Mouse (Mus musculus) liver, adult 2 months (tissue): Measurements from ENCODE around the gene Limd1. TPM values are rescaled to one million over a fixed set of nuclear protein-coding genes. Genes with fewer than 3 reads are reported as not detected.

Experiments used
- DNase-seq: peaks from one replicate; pipeline ENCODE4 v3.0.0-alpha.2; 2011; ENCODE audit warnings: low read depth, low spot score; ENCODE audit errors: extremely low read depth
- H3K27ac ChIP-seq: fragments of 200-500 bp; replicated peaks from 2 replicates; pipeline ENCODE4 v1.5.1; 2012; ENCODE audit warnings: low read depth, mild to moderate bottlenecking, control low read depth, inconsistent platforms, low read length; ENCODE audit not compliant: insufficient read depth
- H3K27me3 ChIP-seq: fragments of 200-500 bp; 2 replicates; pipeline ENCODE4 v1.6.1; 2012; ENCODE audit warnings: mild to moderate bottlenecking, moderate library complexity, low read length, inconsistent platforms; ENCODE audit not compliant: control insufficient read depth, insufficient read depth
- H3K36me3 ChIP-seq: fragments of 200-500 bp; 2 replicates; pipeline ENCODE4 v1.6.1; 2012; ENCODE audit warnings: low read length, inconsistent platforms; ENCODE audit not compliant: control insufficient read depth, insufficient read depth
- H3K4me1 ChIP-seq: fragments of 200-500 bp; 2 replicates; pipeline ENCODE4 v1.6.1; 2011; ENCODE audit warnings: low read length; ENCODE audit not compliant: control insufficient read depth, insufficient read depth
- H3K4me3 ChIP-seq: fragments of 200-500 bp; 2 replicates; pipeline ENCODE4 v1.5.1; 2011; ENCODE audit warnings: low read depth, mild to moderate bottlenecking, control low read depth, low read length, moderate library complexity; ENCODE audit not compliant: insufficient read depth
- H3K79me2 ChIP-seq: fragments of 200-500 bp; 2 replicates; pipeline ENCODE4 v1.6.1; 2012; ENCODE audit warnings: inconsistent platforms, mild to moderate bottlenecking, low read length, moderate library complexity; ENCODE audit not compliant: control insufficient read depth, insufficient read depth
- H3K9ac ChIP-seq: fragments of 200-500 bp; 2 replicates; pipeline ENCODE4 v1.6.1; 2012; ENCODE audit warnings: low read depth, mild to moderate bottlenecking, control low read depth, inconsistent platforms, low read length
- CTCF ChIP-seq: fragments of 200-500 bp; IDR thresholded peaks from 2 replicates; pipeline ENCODE4 v1.5.1; 2011; ENCODE audit warnings: low read depth, low read length, control low read depth
- POLR2A ChIP-seq: fragments of 200-500 bp; IDR thresholded peaks from 2 replicates; pipeline ENCODE4 v1.6.1; 2011; ENCODE audit warnings: low read length, control low read depth; ENCODE audit not compliant: insufficient read depth; ENCODE audit errors: extremely low read depth
- WGBS: fragments of 180-500 bp; shearing (Covaris S2); methylation state at CpG from one replicate; pipeline ENCODE4 v1.1.7; 2018; 5-methylcytosine and 5-hydroxymethylcytosine counted together
- polyA plus RNA-seq: library from polyadenylated mRNA; depleted of rRNA; stranded (reverse); fragments of >200 nt; gene quantifications from 2 replicates; pipeline ENCODE4 v1.2.3, GENCODE M21; 2012
- total RNA-seq: library from RNA; depleted of rRNA; stranded (reverse); fragments of >200 nt; gene quantifications from 2 replicates; pipeline ENCODE4 v1.2.3, GENCODE M21; 2014

Limd1 gene
- total and polyA plus RNA-seq, 2 experiments: 19.7 to 24.6 TPM

DNA sequence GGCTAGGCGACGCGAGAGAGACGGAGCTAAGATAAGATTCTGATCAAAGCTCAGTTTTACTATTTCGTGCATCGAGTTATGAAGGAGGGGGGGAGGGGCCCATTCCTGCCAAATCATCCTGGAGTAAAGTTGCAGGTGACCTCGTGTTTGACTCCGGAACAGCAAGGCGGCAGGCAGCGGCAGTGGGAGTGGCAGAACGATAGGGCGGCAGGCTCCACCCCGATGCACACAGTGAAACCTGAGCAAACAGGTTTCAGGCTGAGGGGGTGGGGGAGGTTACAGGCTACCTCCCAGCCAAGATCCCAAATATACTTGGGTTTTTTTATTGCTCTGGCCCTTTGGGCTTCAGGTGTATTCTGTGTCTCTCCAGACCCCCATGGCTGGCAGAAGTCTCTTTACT lies 18.2 kb downstream of the Limd1 start:
- peak; percentile 67 for DNase-seq
- peaks cover 14% of the 10 kb centered on the region; the same call in 1 of the 2 replicates for H3K79me2 ChIP-seq
- TF ChIP-seq POLR2A (no peak), CTCF (no peak)
- 28% methylated on average over 13 of the region's 13 CpGs for WGBS
- 0 out of 2 replicates have a peak overlapping the region, but pooled peaks have one; percentile 48 for H3K27ac ChIP-seq
- no peak overlapping the region for H3K4me3 ChIP-seq
- no peaks in the 10 kb centered on the region for H3K36me3 ChIP-seq
- no peaks in the 10 kb centered on the region for H3K27me3 ChIP-seq
- no peak overlapping the region for H3K9ac ChIP-seq
- H3K4me1 ChIP-seq: peaks cover 18% of the 10 kb centered on the region

DNA sequence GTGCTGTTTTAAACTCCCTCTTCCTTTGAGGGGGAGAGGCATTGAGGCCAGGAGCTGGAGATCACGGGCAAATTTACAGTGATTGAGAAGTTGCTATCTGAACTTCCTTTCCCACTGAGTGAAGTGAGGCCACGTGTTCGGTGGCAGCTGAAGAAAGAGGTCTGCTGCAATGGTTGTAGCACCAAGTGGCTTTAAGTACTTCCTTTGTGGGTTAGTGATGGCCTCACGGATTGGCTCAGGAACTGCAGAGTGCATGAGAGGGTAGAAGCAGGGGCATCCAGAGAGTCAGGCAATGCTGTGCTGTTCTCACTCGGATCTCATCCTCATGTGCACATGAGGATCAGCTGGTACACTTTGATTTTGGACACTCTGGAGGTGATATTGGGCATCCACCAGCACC lies 19.4 kb downstream of the Limd1 start:
- Histone ChIP-seq H3K4me3 (no peak overlapping the region), H3K79me2 (peaks cover 6% of the 10 kb centered on the region; the same call in 1 of the 2 replicates), H3K27ac (no peak overlapping the region), H3K36me3 (peaks cover 2% of the 10 kb centered on the region), H3K27me3 (no peaks in the 10 kb centered on the region), H3K4me1 (peaks cover 9% of the 10 kb centered on the region; the same call in 1 of the 2 replicates), H3K9ac (no peak overlapping the region)
- TF ChIP-seq CTCF (no peak), POLR2A (no peak)
- WGBS: 77% methylated on average over 5 of the region's 5 CpGs
- DNase-seq: no peak

DNA sequence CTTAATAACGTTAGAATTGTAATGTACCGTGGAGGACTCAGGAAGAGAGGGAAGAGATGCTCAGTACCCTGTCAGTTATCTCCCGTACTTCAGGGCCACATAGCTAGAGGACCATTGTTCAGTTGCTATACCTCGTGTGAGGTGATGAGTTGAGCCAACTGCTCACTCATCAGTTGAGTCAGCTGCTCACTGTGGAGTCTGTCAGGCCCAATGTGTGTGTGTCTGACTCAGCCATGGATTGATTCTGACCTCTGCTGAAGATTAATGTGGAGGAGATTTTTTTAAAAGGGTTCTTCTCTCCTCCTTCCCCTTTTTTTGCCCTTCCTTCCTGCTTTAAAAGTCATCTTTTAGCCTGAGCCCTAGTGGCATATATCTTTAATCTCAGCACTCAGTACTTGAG lies 22.0 kb downstream of the Limd1 start:
- 78% methylated on average over 4 of the region's 4 CpGs for WGBS
- H3K27me3 ChIP-seq: no peaks in the 10 kb centered on the region
- peaks cover 5% of the 10 kb centered on the region for H3K36me3 ChIP-seq
- no peak overlapping the region for H3K4me3 ChIP-seq
- no peak overlapping the region for H3K9ac ChIP-seq
- no peak for DNase-seq
- peaks cover 7% of the 10 kb centered on the region; the same call in 1 of the 2 replicates for H3K4me1 ChIP-seq
- TF ChIP-seq POLR2A (no peak), CTCF (no peak)
- no peak overlapping the region for H3K27ac ChIP-seq
- peaks cover 6% of the 10 kb centered on the region; the same call in 1 of the 2 replicates for H3K79me2 ChIP-seq

DNA sequence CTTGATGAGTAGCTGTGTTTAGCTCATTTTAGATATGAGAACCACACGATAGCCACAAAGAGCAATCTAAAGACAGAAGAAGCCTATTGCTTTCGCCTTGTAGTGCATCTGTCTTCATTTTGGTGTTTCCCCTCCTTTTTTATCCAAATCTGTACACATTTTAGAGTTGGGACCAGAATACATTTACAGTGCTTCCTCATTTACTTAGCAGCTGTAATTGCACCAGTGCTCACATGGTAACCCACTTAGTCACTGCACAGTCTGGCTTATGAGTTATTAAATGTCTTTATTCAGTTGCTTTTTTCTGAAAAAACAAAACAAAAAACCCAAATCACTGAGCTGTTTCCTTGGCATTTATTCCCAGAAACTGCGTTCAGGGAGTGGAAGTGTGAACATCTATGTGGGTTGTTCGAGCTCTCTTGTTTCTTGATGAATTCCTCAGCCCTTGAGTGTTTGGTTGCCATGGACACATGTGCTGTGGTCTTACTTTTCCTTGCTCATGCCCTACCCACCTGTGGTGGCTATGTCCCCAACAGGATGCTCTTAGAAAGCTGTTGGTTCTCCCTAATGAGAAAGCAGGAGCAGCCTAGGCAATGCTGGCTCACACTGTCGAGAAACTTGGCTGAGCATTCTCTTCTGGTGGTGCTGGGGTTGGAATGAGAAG lies 24.8 kb downstream of the Limd1 start:
- TF ChIP-seq POLR2A (no peak), CTCF (no peak)
- Histone ChIP-seq H3K27me3 (no peaks in the 10 kb centered on the region), H3K36me3 (peaks cover 5% of the 10 kb centered on the region), H3K4me3 (no peak overlapping the region), H3K9ac (no peak overlapping the region), H3K79me2 (no peaks in the 10 kb centered on the region), H3K4me1 (peaks cover 7% of the 10 kb centered on the region), H3K27ac (no peak overlapping the region)
- 88% methylated on average over 5 of the region's 5 CpGs for WGBS
- no peak for DNase-seq

DNA sequence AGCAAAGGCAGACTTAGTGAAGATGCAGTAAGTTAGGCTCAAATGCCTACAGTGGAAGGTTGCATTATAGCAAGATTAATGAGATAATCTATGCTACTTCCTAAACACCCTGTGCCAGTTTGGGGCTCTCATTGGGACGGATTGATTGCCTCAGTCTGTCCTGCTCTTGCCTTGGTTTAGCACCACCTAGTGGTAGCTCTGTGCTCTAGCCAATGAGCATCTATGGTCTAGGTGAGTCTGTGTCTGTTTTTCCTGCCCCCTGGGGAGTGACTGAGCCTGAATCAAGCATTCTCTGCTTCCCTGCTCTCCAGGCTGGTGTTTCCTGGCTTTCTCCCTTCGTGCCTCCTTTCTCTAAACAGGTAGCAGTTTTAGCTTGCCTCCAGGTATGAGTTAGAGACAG lies 25.8 kb downstream of the Limd1 start:
- no peak overlapping the region for H3K4me3 ChIP-seq
- DNase-seq: peak; percentile 66
- WGBS: 12% methylated on average over 2 of the region's 2 CpGs
- H3K79me2 ChIP-seq: no peaks in the 10 kb centered on the region
- H3K27me3 ChIP-seq: no peaks in the 10 kb centered on the region
- H3K27ac ChIP-seq: no peak overlapping the region
- peaks cover 5% of the 10 kb centered on the region for H3K36me3 ChIP-seq
- H3K4me1 ChIP-seq: peaks cover 7% of the 10 kb centered on the region
- no peak for TF ChIP-seq POLR2A
- TF ChIP-seq CTCF: peak; percentile 75
- H3K9ac ChIP-seq: no peak overlapping the region

DNA sequence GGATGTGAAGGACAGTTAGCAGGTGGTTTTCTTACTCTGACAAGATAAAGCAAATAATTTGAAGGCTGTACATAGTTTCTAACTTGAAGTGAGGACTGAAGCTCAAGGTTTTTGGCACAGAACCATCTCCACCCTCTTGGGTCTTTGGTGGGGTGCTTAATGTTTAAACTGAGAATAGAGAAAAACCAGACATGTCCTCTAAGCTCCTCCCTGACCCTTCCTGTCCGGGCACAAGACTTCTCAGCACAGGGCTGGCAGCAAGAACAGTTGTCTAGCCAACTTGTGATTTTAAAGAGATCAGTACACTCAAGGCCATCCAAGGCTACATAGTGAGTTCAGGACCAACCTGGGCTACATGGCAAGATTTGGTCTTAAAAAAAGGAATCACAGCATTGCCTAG lies 27.1 kb downstream of the Limd1 start:
- Histone ChIP-seq H3K79me2 (no peaks in the 10 kb centered on the region), H3K27ac (no peak overlapping the region), H3K4me3 (no peak overlapping the region), H3K9ac (no peak overlapping the region), H3K4me1 (peaks cover 16% of the 10 kb centered on the region), H3K36me3 (peaks cover 5% of the 10 kb centered on the region), H3K27me3 (no peaks in the 10 kb centered on the region)
- no peak for TF ChIP-seq POLR2A
- no peak for TF ChIP-seq CTCF
- DNase-seq: no peak
- 12% methylated on average over 1 of the region's 1 CpGs for WGBS
